Mouse (Mus musculus): ENCODE results near the gene Dst.

- TF ChIP-seq RCOR1 (IDR thresholded peaks at IDR 0.05; ENCODE audit: low read depth, low read length) (no peak), KAT2A (conservative IDR thresholded peaks at IDR 0.05; ENCODE audit: low read depth, low read length) (no peak), ELF1 (IDR thresholded peaks at IDR 0.05; ENCODE audit: low read depth, low read length) (no peak), CHD1 (IDR thresholded peaks at IDR 0.05; ENCODE audit: low read depth, low read length) (no peak), POLR2A (IDR thresholded peaks at IDR 0.05; ENCODE audit: control insufficient read depth in 1 of 2, insufficient read depth in 1 of 2, low read depth in 1 of 2, low read length in 2 of 2, poor library complexity in 1 of 2) (no peak), MAZ (IDR thresholded peaks at IDR 0.05; ENCODE audit: low read depth, low read length) (no peak), CTCF (IDR thresholded peaks at IDR 0.05 in 2 of 3, conservative IDR thresholded peaks at IDR 0.05 in 1 of 3; ENCODE audit: control insufficient read depth in 1 of 3, insufficient read depth in 1 of 3, low read depth in 2 of 3, low read length in 3 of 3, poor library complexity in 1 of 3, severe bottlenecking in 1 of 3) (no peak), BHLHE40 (IDR thresholded peaks at IDR 0.05; ENCODE audit: borderline replicate concordance, low read depth, low read length) (no peak), NELFE (IDR thresholded peaks at IDR 0.05; ENCODE audit: low read depth, low read length) (no peak), ZNF384 (IDR thresholded peaks at IDR 0.05; ENCODE audit: low read depth, low read length) (no peak), USF1 (IDR thresholded peaks at IDR 0.05; ENCODE audit: low read depth, low read length) (no peak), RAD21 (IDR thresholded peaks at IDR 0.05; ENCODE audit: low read depth, low read length) (no peak), SMC3 (IDR thresholded peaks at IDR 0.05; ENCODE audit: low read depth, low read length) (no peak)
Measured at GRCm38 (mm10) chr1:34253876-34254275, 345.9 kb downstream of the Dst start.

Measured in MEL (cell line).